Mouse (Mus musculus): ENCODE measurements around the gene Dtd1. TPM values are rescaled to one million over a fixed set of nuclear protein-coding genes. Genes with fewer than 3 reads are reported as not detected.
A peak's percentile ranks its signal among the peaks of the same experiment; 100 is the strongest.
"Not testable (repeated sequence)": the region's sequence is repeated elsewhere in the genome, so short reads cannot be mapped to it uniquely, and the experiment has no call there.

Dtd1 gene
- 10 to 100 TPM; 74.4 to 76.2 TPM for total RNA-seq (2021)
- long read RNA-seq, transcript Dtd1-201 (6 exons, 1,350 nt): major isoform, 79 of 86 reads
- long read RNA-seq, partial matches to known transcripts: 1 of 86 reads
- long read RNA-seq, other reads (novel, unspliced or antisense): 6 of 86 reads

GRCm38 (mm10) chr2:144599831-144600687 is at the start of gene Dtd1:
Dtd1 (plus strand) TSS chr2:144599897.
- peak; percentile 79 to 91 for DNase-seq (ENCODE audit: low spot score in 2 of 2)

GRCm38 (mm10) chr2:144550529-144550928 is 49.2 kb upstream of the Dtd1 start, which contains the start of gene Rbbp9:
Rbbp9 (minus strand) TSS chr2:144550869.
- DNase-seq (ENCODE audit: low spot score in 2 of 2): peak; percentile 61 to 81

- DNase-seq (ENCODE audit: low spot score in 2 of 2): no peak
These were observed 45.8 kb upstream of the Dtd1 start for GRCm38 (mm10) chr2:144553905-144554304.

GRCm38 (mm10) chr2:144555286-144555819 is 44.3 kb upstream of the Dtd1 start:
- no peak for DNase-seq (ENCODE audit: low spot score in 2 of 2)

- DNase-seq (ENCODE audit: low spot score in 2 of 2): peak; percentile 96 to 99
These were observed 43.7 kb upstream of the Dtd1 start, which contains the start of gene Sec23b for GRCm38 (mm10) chr2:144555820-144556552. Sec23b (plus strand) TSS chr2:144556229.

DNA sequence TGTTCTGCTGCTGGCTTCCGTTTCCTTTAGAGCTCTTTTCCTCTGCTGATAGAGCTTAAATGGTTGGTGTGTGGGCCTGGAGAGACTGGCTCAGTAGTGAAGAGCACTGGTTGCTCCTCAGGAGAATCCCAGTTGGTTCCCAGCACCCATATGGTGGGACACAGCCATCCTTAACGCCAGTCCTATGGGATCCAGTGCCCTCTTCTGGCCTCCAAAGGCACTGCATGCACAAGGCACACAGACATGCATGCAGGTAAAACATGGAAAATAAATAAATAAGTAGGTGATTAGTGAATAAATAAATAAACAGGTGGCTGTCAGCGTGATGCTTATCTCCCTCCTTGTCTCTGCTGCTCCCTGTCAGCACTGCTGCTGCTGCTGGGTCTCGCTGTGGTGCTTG is 11.0 kb upstream of the Dtd1 start:
- DNase-seq (ENCODE audit: low spot score in 2 of 2): no peak

DNA sequence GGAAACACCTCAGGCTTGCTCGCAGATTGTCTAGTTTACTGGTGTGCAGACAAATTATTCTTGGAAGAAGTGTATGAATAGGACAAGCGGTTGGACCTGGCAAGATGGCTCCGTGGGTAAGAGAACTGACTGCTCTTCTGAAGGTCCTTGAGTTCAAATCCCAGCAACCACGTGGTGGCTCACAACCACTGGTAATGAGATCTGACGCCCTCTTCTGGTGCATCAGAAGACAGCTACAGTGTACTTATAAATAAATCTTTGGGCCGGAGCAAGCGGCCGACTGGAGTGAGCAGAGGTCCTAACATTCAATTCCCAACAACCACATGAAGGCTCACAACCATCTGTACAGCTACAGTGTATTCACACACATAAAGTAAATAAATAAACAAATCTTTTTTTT is 6.7 kb upstream of the Dtd1 start:
- DNase-seq (ENCODE audit: low spot score in 2 of 2): not testable (repeated sequence)

GRCm38 (mm10) chr2:144593951-144594651 is 5.6 kb upstream of the Dtd1 start, which contains the start of gene Smim26:
Smim26 (plus strand) TSS chr2:144594054.
- DNase-seq (ENCODE audit: low spot score in 2 of 2): peak; percentile 79 to 89

DNA sequence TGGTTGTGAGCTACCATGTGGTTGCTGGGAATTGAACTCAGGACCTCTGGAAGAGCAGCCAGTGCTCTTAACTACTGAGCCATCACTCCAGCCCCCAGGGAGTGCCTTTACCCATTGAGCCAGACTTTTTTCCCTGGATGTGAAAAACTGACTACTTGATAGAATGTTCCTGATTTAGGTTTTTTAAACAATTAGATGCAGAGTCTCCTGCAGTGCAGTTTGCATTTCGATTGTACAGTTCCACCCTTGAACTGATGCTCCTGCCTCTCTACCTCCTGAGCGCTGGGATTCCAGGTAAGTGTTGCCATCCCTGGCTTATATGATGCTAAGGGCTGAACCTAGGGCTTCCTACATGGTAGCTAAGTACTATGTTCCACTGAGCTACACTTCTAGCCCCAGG is 1.7 kb upstream of the Dtd1 start:
- DNase-seq (ENCODE audit: low spot score in 2 of 2): no peak

GRCm38 (mm10) chr2:144601576-144601975 is 1.9 kb downstream of the Dtd1 start:
- DNase-seq (ENCODE audit: low spot score in 2 of 2): no peak

GRCm38 (mm10) chr2:144613956-144614355 is 14.3 kb downstream of the Dtd1 start:
- no peak for DNase-seq (ENCODE audit: low spot score in 2 of 2)

GRCm38 (mm10) chr2:144617074-144617874 is 17.6 kb downstream of the Dtd1 start:
- no peak for DNase-seq (ENCODE audit: low spot score in 2 of 2)

DNA sequence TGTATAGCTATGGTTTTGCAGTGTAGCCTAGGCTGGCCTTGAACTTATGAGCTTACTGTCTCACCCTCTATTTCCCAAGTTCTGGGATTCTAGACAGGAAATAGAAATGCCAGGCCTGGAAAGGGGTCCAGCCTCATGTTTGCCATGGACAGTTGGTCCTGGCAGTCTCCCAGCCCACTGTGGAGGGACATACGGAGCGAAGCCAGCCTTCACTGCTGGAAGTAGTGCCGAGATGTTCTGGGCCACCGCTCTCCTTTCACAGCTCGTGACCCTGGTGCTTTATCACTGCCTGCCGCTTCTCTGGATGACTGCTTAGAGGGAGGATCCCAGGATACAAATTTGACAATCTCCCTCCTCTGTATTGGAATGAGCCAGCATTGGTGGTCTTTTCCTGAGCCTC is 21.8 kb downstream of the Dtd1 start:
- DNase-seq (ENCODE audit: low spot score in 2 of 2): no peak

GRCm38 (mm10) chr2:144633551-144633950 is 33.9 kb downstream of the Dtd1 start:
- DNase-seq (ENCODE audit: low spot score in 2 of 2): no peak

DNA sequence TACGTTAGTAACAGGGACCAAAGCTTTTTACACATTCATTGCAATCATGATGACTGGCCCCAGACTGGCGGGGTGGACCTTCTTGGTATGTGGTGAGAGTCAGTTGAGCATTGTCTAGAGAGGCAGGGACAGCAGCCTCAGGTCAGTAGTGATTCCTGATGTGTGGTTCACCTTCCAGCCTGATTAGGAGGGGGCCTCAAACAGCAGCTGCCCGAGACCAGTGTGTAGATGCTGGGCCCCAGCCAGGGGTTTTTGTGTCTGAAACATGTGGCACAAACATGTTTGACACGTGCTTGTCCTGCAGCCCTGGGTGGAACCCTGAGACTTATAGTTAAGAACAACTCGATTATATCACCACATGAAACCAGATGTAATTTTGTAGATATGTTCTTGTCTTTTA is 34.5 kb downstream of the Dtd1 start:
- DNase-seq (ENCODE audit: low spot score in 2 of 2): no peak

GRCm38 (mm10) chr2:144634729-144635128 is 35.0 kb downstream of the Dtd1 start:
- no peak for DNase-seq (ENCODE audit: low spot score in 2 of 2)

DNA sequence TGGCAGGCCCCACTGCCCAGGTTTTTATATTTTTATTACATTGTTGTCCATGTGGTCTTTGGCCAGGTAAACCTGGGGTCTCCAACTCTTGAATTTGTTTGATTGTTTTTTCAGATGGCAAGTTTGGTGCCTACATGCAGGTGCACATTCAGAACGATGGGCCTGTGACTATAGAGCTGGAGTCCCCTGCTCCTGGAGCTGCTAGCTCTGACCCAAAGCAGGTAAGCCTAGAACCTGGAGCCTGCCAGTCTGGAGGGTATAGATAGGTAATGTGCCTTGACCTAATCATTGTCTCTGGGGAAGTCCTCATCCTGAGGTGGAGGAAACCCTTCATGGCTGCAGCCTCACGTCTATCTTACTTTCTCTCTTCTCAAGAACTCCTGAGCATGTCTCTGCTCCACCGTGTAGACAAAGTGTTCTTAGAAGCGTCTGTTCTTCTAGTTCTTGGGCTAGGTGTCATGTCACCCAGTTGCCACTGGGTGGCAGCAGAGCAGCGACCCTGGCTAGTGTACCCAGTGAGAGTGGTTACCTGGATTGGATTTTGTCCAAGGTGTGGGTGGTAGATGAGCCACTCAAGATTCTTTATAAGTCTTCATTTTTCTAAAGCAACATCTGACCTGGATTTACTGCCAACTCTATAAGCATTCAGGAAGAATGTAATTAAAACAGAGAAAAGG is 36.1 kb downstream of the Dtd1 start:
- peak; percentile 40 to 81 for DNase-seq (ENCODE audit: low spot score in 2 of 2)

DNA sequence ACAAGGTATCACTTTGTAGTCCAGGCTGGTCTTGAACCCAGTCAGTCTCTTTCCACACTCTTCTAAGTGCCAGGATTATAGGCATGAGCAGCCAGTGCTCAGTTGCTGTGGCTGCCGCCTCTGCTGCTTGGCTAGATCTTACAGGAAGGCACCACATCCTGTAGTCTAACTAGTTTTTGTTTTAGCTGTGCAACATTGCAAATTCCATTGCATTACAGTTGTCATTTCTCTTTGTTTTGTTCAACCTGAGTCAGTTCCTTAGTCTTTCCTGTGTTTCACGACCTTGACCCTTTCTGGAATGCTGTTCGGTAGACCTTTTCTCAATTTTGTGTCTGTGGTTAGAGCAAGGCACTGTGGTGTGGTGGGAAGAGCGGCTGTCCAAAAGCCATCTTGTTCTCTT is 37.5 kb downstream of the Dtd1 start:
- DNase-seq (ENCODE audit: low spot score in 2 of 2): no peak

- no peak for DNase-seq (ENCODE audit: low spot score in 2 of 2)
These were observed 38.1 kb downstream of the Dtd1 start for GRCm38 (mm10) chr2:144637671-144638395.
